Mouse (Mus musculus): Measurements from ENCODE around the gene Stx19. TPM values are rescaled to one million over a fixed set of nuclear protein-coding genes. Genes with fewer than 3 reads are reported as not detected.

Stx19 gene
- polyA plus RNA-seq, 2 experiments, result 0.36 to 1.3 TPM

- ATAC-seq (ENCODE audit: low FRiP score, low read depth) (no peak), DNase-seq (ENCODE audit: low spot score) (no peak)
- Histone ChIP-seq H3K4me3 (replicated peaks; ENCODE audit: low read length) (no peak overlapping the region), H3K27me3 (ENCODE audit: control insufficient read depth, insufficient read depth, low read length) (no peaks in the 10 kb centered on the region), H3K36me3 (ENCODE audit: control insufficient read depth, insufficient read depth, low read length) (peaks cover 30% of the 10 kb centered on the region), H3K9ac (ENCODE audit: low read depth, low read length, severe bottlenecking) (no peak overlapping the region), H3K4me2 (replicated peaks; ENCODE audit: low read depth, low read length, severe bottlenecking) (no peak overlapping the region), H3K4me1 (ENCODE audit: control insufficient read depth, insufficient read depth, low read length) (0 out of 2 replicates have a peak, but pooled peaks cover 4% of the 10 kb centered on the region), H3K27ac (replicated peaks; ENCODE audit: low read depth, low read length) (no peak overlapping the region), H3K9me3 (ENCODE audit: control insufficient read depth, low read length) (no peaks in the 10 kb centered on the region)
- TF ChIP-seq POLR2A (IDR thresholded peaks at IDR 0.05; ENCODE audit: borderline replicate concordance, extremely low read depth, insufficient read depth, insufficient read length), result no peak
- 95% methylated on average over 3 of the region's 3 CpGs for WGBS
Observed at GRCm38 (mm10) chr16:62804621-62805020, 9.9 kb upstream of the Stx19 start.

- no peak for TF ChIP-seq POLR2A (IDR thresholded peaks at IDR 0.05; ENCODE audit: borderline replicate concordance, extremely low read depth, insufficient read depth, insufficient read length)
- Histone ChIP-seq H3K4me1 (ENCODE audit: control insufficient read depth, insufficient read depth, low read length) (0 out of 2 replicates have a peak, but pooled peaks cover 4% of the 10 kb centered on the region), H3K27me3 (ENCODE audit: control insufficient read depth, insufficient read depth, low read length) (no peaks in the 10 kb centered on the region), H3K9me3 (ENCODE audit: control insufficient read depth, low read length) (no peaks in the 10 kb centered on the region), H3K4me3 (replicated peaks; ENCODE audit: low read length) (no peak overlapping the region), H3K27ac (replicated peaks; ENCODE audit: low read depth, low read length) (no peak overlapping the region), H3K36me3 (ENCODE audit: control insufficient read depth, insufficient read depth, low read length) (peaks cover 22% of the 10 kb centered on the region; the same call in 1 of the 2 replicates), H3K9ac (ENCODE audit: low read depth, low read length, severe bottlenecking) (no peak overlapping the region), H3K4me2 (replicated peaks; ENCODE audit: low read depth, low read length, severe bottlenecking) (no peak overlapping the region)
- ATAC-seq (ENCODE audit: low FRiP score, low read depth) (0 out of 2 replicates have a peak, but pooled peaks have one; percentile 37), DNase-seq (ENCODE audit: low spot score) (peak; percentile 35)
- WGBS, result 44% methylated on average over 8 of the region's 8 CpGs
Observed at GRCm38 (mm10) chr16:62807249-62807979, 7.1 kb upstream of the Stx19 start.

DNA sequence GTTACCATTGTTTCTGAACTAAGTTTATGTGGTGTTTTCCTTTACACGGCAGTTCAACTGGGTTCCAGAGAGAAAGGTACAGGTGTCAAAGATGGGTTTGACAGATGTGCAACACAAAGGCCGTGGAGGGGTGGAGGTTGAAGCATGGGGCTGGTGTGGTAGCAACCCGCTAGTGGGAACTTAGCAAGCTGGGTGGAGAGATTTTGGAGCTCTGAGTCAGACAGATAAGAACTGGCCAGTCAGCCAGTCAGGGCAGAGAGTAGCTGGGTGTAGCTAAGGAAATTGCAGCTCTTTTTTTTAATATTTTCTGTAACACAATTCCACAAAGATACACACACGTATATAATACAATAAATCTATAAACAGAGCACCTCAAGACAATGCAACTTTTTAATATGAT, 3.6 kb upstream of the Stx19 start:
- no peak for ATAC-seq (ENCODE audit: low FRiP score, low read depth)
- Histone ChIP-seq H3K4me2 (replicated peaks; ENCODE audit: low read depth, low read length, severe bottlenecking) (no peak overlapping the region), H3K4me1 (ENCODE audit: control insufficient read depth, insufficient read depth, low read length) (0 out of 2 replicates have a peak, but pooled peaks cover 4% of the 10 kb centered on the region), H3K27ac (replicated peaks; ENCODE audit: low read depth, low read length) (no peak overlapping the region), H3K27me3 (ENCODE audit: control insufficient read depth, insufficient read depth, low read length) (no peaks in the 10 kb centered on the region), H3K36me3 (ENCODE audit: control insufficient read depth, insufficient read depth, low read length) (peaks cover 7% of the 10 kb centered on the region; the same call in 1 of the 2 replicates), H3K9me3 (ENCODE audit: control insufficient read depth, low read length) (no peaks in the 10 kb centered on the region), H3K9ac (ENCODE audit: low read depth, low read length, severe bottlenecking) (no peak overlapping the region), H3K4me3 (replicated peaks; ENCODE audit: low read length) (no peak overlapping the region)
- DNase-seq (ENCODE audit: low spot score), result no peak
- no peak for TF ChIP-seq POLR2A (IDR thresholded peaks at IDR 0.05; ENCODE audit: borderline replicate concordance, extremely low read depth, insufficient read depth, insufficient read length)
- WGBS, result 68% methylated on average over 4 of the region's 4 CpGs

GRCm38 (mm10) chr16:62813790-62814189, 686 bp upstream of the Stx19 start:
- Histone ChIP-seq H3K27me3 (ENCODE audit: control insufficient read depth, insufficient read depth, low read length) (no peaks in the 10 kb centered on the region), H3K4me2 (replicated peaks; ENCODE audit: low read depth, low read length, severe bottlenecking) (no peak overlapping the region), H3K36me3 (ENCODE audit: control insufficient read depth, insufficient read depth, low read length) (peaks cover 7% of the 10 kb centered on the region; the same call in 1 of the 2 replicates), H3K27ac (replicated peaks; ENCODE audit: low read depth, low read length) (no peak overlapping the region), H3K4me1 (ENCODE audit: control insufficient read depth, insufficient read depth, low read length) (no peaks in the 10 kb centered on the region), H3K9ac (ENCODE audit: low read depth, low read length, severe bottlenecking) (no peak overlapping the region), H3K4me3 (replicated peaks; ENCODE audit: low read length) (no peak overlapping the region), H3K9me3 (ENCODE audit: control insufficient read depth, low read length) (no peaks in the 10 kb centered on the region)
- no peak for TF ChIP-seq POLR2A (IDR thresholded peaks at IDR 0.05; ENCODE audit: borderline replicate concordance, extremely low read depth, insufficient read depth, insufficient read length)
- no peak for ATAC-seq (ENCODE audit: low FRiP score, low read depth)
- 83% methylated on average over 5 of the region's 5 CpGs for WGBS
- DNase-seq (ENCODE audit: low spot score), result no peak

DNA sequence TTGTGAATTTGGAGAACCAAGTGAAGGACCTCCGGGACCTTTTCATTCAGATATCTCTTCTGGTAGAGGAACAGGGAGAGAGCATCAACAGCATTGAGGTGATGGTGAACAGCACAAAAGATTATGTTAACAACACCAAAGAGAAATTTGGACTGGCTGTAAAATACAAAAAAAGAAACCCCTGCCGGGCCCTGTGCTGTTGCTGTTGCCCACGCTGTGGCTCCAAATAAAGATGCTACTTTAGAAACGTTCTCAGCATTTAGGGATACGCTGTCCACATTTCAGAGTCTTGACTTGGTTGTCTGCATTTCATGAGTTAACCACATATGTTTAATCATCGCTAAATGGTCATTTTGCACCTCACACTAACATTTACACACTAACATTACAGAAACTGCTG, 8.0 kb downstream of the Stx19 start:
- no peak overlapping the region for H3K9ac ChIP-seq (ENCODE audit: low read depth, low read length, severe bottlenecking)
- H3K4me3 ChIP-seq (replicated peaks; ENCODE audit: low read length), result no peak overlapping the region
- WGBS, result 89% methylated on average over 6 of the region's 6 CpGs
- H3K27me3 ChIP-seq (ENCODE audit: control insufficient read depth, insufficient read depth, low read length), result no peaks in the 10 kb centered on the region
- H3K36me3 ChIP-seq (ENCODE audit: control insufficient read depth, insufficient read depth, low read length), result no peaks in the 10 kb centered on the region
- no peak overlapping the region for H3K27ac ChIP-seq (replicated peaks; ENCODE audit: low read depth, low read length)
- H3K4me1 ChIP-seq (ENCODE audit: control insufficient read depth, insufficient read depth, low read length), result no peaks in the 10 kb centered on the region
- no peak for TF ChIP-seq POLR2A (IDR thresholded peaks at IDR 0.05; ENCODE audit: borderline replicate concordance, extremely low read depth, insufficient read depth, insufficient read length)
- no peak overlapping the region for H3K4me2 ChIP-seq (replicated peaks; ENCODE audit: low read depth, low read length, severe bottlenecking)
- DNase-seq (ENCODE audit: low spot score) (no peak), ATAC-seq (ENCODE audit: low FRiP score, low read depth) (no peak)
- no peaks in the 10 kb centered on the region for H3K9me3 ChIP-seq (ENCODE audit: control insufficient read depth, low read length)

Measured in limb, embryonic 14.5 days (tissue).